Mouse (Mus musculus) spleen, postnatal 14 days (tissue): ENCODE measurements around the gene Slc33a1.

Experiments used
- DNase-seq, 2 experiments: peaks; one replicate each; pipeline ENCODE4 v3.0.0; 2021 to 2022; ENCODE audit warnings: low spot score in 2 of 2

Gene Slc33a1

DNA sequence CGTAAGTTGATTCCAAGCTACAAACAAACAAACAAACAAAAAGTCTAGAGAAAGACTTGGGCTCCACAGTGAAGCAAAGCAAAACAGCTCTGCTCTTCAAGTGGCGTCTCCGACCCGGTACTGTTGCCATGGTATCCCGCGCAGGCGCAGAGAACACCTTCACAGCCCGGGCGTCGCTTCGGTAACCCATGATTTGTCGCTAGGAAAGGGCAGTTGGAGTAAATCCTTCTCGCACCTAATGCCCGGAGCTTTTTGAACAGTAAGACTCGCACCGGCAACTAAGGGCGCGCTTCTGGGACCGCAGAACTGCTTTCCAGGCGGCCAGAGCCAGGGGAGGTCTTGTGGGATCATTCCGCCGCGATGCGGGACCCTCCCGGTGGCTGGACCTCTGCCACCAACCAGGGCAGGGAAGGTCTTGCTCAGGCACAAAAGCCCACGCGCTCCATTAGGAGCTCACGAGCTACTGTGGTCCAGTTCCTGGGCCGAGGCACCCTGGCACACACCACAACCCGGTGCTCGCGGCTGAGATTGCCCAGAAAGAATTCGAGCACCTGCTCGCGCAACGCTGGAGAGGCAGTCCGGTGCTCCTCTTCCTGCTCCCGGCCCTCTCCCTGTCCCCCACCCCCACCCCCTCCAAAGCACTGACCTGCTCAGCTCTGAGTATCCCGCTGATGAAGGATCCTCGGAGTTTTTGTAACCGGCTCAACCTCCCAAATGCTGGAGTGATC is 65.8 kb downstream of the Slc33a1 start:
- peak in 1 of 2 experiments; percentile 16 for DNase-seq

DNA sequence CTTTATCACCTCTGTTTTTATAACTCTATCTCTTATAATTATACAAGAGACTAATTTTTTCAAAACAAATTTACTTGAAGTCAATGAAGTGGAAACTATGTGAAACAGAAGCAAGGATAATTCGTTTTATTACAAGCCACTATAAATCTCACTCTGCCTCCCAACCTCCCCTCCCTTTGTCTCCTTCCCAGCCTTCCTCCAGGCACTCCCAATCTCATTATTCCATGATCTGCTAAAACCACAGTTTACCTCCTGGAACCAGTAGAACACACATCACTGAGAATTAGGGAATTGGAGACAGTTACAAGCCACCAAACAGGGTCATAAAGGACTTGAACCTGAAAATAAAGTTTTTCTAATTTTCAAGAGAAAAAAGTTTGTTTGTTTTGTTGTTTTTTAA is 67.4 kb downstream of the Slc33a1 start:
- no peak for DNase-seq

DNA sequence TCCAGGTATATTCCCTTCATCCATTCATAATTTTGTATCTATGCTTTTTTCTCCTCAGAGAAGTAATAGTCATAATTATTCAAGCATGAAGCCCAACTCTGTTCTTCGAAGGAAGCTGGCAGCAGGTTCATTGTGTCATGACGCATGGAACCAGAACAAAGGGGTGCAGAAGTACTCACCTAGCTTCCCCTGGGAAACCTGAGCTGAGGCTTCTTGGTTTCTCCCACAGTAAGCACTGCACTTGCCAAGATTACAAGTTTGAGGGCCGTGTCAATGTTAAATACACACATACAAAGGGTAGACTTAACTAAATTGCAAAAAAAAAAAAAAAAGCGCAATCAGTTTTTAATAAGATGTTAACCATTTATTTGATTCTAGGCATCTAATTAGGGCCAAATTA is 68.3 kb downstream of the Slc33a1 start:
- DNase-seq, result no peak

DNA sequence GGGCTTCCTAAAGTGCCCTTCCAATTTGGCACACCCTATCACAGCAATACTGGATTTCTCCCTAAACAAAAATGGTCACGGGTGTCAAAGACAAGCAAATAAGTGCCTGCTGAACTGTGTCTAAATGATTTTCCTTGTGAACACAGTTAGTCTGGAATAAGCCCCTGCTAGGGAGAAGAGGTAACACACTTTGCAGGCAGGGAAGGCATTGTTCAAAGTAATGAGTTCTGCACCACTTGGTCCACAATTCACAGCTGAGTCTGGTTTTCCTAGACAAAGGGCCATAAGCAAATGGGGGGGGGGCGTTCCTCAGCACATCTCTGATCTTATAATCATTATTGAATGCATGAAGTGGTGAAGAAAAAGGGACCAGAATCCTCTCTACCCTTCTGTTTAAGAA is 68.8 kb downstream of the Slc33a1 start:
- no peak for DNase-seq

DNA sequence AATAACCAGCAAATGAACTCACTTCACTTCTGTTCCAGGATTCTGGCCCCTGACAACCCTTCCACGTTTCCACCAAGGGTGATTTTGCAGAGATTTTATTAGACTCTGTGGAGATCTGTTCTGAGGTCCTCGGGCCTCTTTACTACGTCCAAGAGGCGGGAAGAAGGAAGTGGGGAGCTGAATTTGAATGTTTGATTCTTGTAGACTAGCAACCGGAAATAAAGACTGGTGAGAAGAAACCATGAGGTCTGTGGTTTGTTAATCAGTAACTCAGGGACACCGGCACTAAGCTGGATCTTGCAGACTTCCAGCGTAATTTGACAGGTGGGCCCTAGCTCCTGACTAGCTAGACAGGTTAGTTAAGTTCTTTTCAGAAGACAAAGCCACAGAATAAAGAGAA is 70.9 kb downstream of the Slc33a1 start:
- no peak for DNase-seq

DNA sequence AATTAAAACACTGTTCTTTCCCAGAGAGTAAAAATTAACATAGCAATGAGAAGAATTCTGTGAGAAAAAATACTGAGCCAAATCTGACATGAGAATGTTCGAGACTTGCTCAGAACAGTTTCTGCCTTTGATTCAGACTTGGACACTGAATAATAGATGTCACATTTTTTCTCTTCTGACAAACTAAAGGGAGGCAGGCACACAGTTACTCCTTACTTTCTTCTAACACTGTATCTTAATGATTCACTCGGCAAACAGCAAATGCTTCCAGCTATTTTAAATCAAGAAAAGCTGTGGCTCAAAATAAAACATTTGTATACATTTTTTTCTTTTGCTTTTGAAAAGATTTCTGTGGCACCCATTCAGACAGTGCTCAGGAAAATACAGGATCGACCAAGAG is 72.4 kb downstream of the Slc33a1 start:
- no peak for DNase-seq
